Mouse (Mus musculus): ENCODE data around the gene Tmem191c. TPM values are rescaled to one million over a fixed set of nuclear protein-coding genes. Genes with fewer than 3 reads are reported as not detected.

The Tmem191c gene
- total RNA-seq, 2 experiments from 2014 or later = 0.33 to 19.0 TPM

GRCm38 (mm10) chr16:17321481-17321880 is 45.6 kb downstream of the Tmem191c start:
- ATAC-seq (replicated peaks; ENCODE audit: low FRiP score, low TSS enrichment, poor library complexity, severe bottlenecking) = no peak

- ATAC-seq (replicated peaks; ENCODE audit: low FRiP score, low TSS enrichment, poor library complexity, severe bottlenecking) = no peak
Measured at GRCm38 (mm10) chr16:17324745-17325144, 48.9 kb downstream of the Tmem191c start.

- ATAC-seq (replicated peaks; ENCODE audit: low FRiP score, low TSS enrichment, poor library complexity, severe bottlenecking) = no peak
Measured at GRCm38 (mm10) chr16:17326064-17326463, 50.2 kb downstream of the Tmem191c start.

- ATAC-seq (replicated peaks; ENCODE audit: low FRiP score, low TSS enrichment, poor library complexity, severe bottlenecking) = no peak
Measured at GRCm38 (mm10) chr16:17329848-17330570, 54.1 kb downstream of the Tmem191c start.

- ATAC-seq (replicated peaks; ENCODE audit: low FRiP score, low TSS enrichment, poor library complexity, severe bottlenecking) = no peak
Measured at GRCm38 (mm10) chr16:17331116-17331515, 55.2 kb downstream of the Tmem191c start, which contains the start of gene Serpind1. TSS of gene Serpind1 (plus strand) at chr16:17331371.

- ATAC-seq (replicated peaks; ENCODE audit: low FRiP score, low TSS enrichment, poor library complexity, severe bottlenecking) = no peak
Measured at GRCm38 (mm10) chr16:17331855-17332254, 56.0 kb downstream of the Tmem191c start.

Other genes starting within 250 kb of the Tmem191c start
- gene Ypel1, start 206.4 kb upstream of the Tmem191c start, total RNA-seq (2014; fragmentation: Nextera tagmentation) = 2.3 and 3.0 TPM in 2 replicates
- gene Ypel1, start 206.4 kb upstream of the Tmem191c start, total RNA-seq (2017) = 1.7 TPM in 1 of 2 replicates, not detected in the other
- gene Ppil2, start 164.8 kb upstream of the Tmem191c start, total RNA-seq (2014; fragmentation: Nextera tagmentation) = 74.1 and 94.8 TPM in 2 replicates
- gene Ppil2, start 164.8 kb upstream of the Tmem191c start, total RNA-seq (2017) = 81.5 and 99.2 TPM in 2 replicates
- 36.0 and 78.4 TPM in 2 replicates for gene 2610318N02Rik, start 150.9 kb upstream of the Tmem191c start, total RNA-seq (2014; fragmentation: Nextera tagmentation)
- 9.3 and 19.2 TPM in 2 replicates for gene 2610318N02Rik, start 150.9 kb upstream of the Tmem191c start, total RNA-seq (2017)
- 20.4 and 21.1 TPM in 2 replicates for gene Sdf2l1, start 143.7 kb upstream of the Tmem191c start, total RNA-seq (2014; fragmentation: Nextera tagmentation)
- gene Sdf2l1, start 143.7 kb upstream of the Tmem191c start, total RNA-seq (2017) = 29.5 and 40.7 TPM in 2 replicates
- gene Ydjc, start 131.5 kb upstream of the Tmem191c start, total RNA-seq (2014; fragmentation: Nextera tagmentation) = 13.3 and 13.4 TPM in 2 replicates
- 11.4 and 11.7 TPM in 2 replicates for gene Ydjc, start 131.5 kb upstream of the Tmem191c start, total RNA-seq (2017)
- 1.2 and 2.1 TPM in 2 replicates for gene Ccdc116, start 128.8 kb upstream of the Tmem191c start, total RNA-seq (2014; fragmentation: Nextera tagmentation)
- 0.57 and 0.70 TPM in 2 replicates for gene Ccdc116, start 128.8 kb upstream of the Tmem191c start, total RNA-seq (2017)
- gene Ube2l3, start 73.4 kb upstream of the Tmem191c start, total RNA-seq (2014; fragmentation: Nextera tagmentation) = 154 and 221 TPM in 2 replicates
- 161 and 163 TPM in 2 replicates for gene Ube2l3, start 73.4 kb upstream of the Tmem191c start, total RNA-seq (2017)
- 0.39 and 0.59 TPM in 2 replicates for gene Rimbp3, start 67.5 kb upstream of the Tmem191c start, total RNA-seq (2014; fragmentation: Nextera tagmentation)
- gene Rimbp3, start 67.5 kb upstream of the Tmem191c start, total RNA-seq (2017) = 0.23 TPM in 1 of 2 replicates, not detected in the other
- gene Hic2, start 42.5 kb upstream of the Tmem191c start, total RNA-seq (2014; fragmentation: Nextera tagmentation) = 1.6 and 2.1 TPM in 2 replicates
- 1.5 and 1.9 TPM in 2 replicates for gene Hic2, start 42.5 kb upstream of the Tmem191c start, total RNA-seq (2017)
- not detected in 2 replicates for gene Serpind1, start 55.3 kb downstream of the Tmem191c start, total RNA-seq (2014; fragmentation: Nextera tagmentation)
- gene Serpind1, start 55.3 kb downstream of the Tmem191c start, total RNA-seq (2017) = not detected in 2 replicates
- gene Snap29, start 129.9 kb downstream of the Tmem191c start, total RNA-seq (2014; fragmentation: Nextera tagmentation) = 17.1 and 19.0 TPM in 2 replicates
- gene Snap29, start 129.9 kb downstream of the Tmem191c start, total RNA-seq (2017) = 17.3 and 18.3 TPM in 2 replicates
- gene Pi4ka, start 130.2 kb downstream of the Tmem191c start, total RNA-seq (2014; fragmentation: Nextera tagmentation) = 53.5 and 71.9 TPM in 2 replicates
- 21.9 and 44.8 TPM in 2 replicates for gene Pi4ka, start 130.2 kb downstream of the Tmem191c start, total RNA-seq (2017)
- gene Crkl, start 175.9 kb downstream of the Tmem191c start, total RNA-seq (2014; fragmentation: Nextera tagmentation) = 21.5 and 29.3 TPM in 2 replicates
- 21.6 and 33.5 TPM in 2 replicates for gene Crkl, start 175.9 kb downstream of the Tmem191c start, total RNA-seq (2017)
- gene Aifm3, start 213.5 kb downstream of the Tmem191c start, total RNA-seq (2014; fragmentation: Nextera tagmentation) = 0.42 TPM in 1 of 2 replicates, not detected in the other
- not detected in 2 replicates for gene Aifm3, start 213.5 kb downstream of the Tmem191c start, total RNA-seq (2017)
- gene Lztr1, start 232.6 kb downstream of the Tmem191c start, total RNA-seq (2014; fragmentation: Nextera tagmentation) = 71.8 and 72.1 TPM in 2 replicates
- 50.4 and 55.4 TPM in 2 replicates for gene Lztr1, start 232.6 kb downstream of the Tmem191c start, total RNA-seq (2017)